Mouse (Mus musculus) liver, adult 2 months (tissue): ENCODE results near the gene Skap2. TPM values are rescaled to one million over a fixed set of nuclear protein-coding genes. Genes with fewer than 3 reads are reported as not detected.

Experiments used
- DNase-seq: peaks from one replicate; pipeline ENCODE4 v3.0.0-alpha.2; 2011; ENCODE audit warnings: low read depth, low spot score; ENCODE audit errors: extremely low read depth
- H3K27ac ChIP-seq: fragments of 200-500 bp; replicated peaks from 2 replicates; pipeline ENCODE4 v1.5.1; 2012; ENCODE audit warnings: low read depth, mild to moderate bottlenecking, control low read depth, inconsistent platforms, low read length; ENCODE audit not compliant: insufficient read depth
- H3K27me3 ChIP-seq: fragments of 200-500 bp; 2 replicates; pipeline ENCODE4 v1.6.1; 2012; ENCODE audit warnings: mild to moderate bottlenecking, moderate library complexity, low read length, inconsistent platforms; ENCODE audit not compliant: control insufficient read depth, insufficient read depth
- H3K36me3 ChIP-seq: fragments of 200-500 bp; 2 replicates; pipeline ENCODE4 v1.6.1; 2012; ENCODE audit warnings: low read length, inconsistent platforms; ENCODE audit not compliant: control insufficient read depth, insufficient read depth
- H3K4me1 ChIP-seq: fragments of 200-500 bp; 2 replicates; pipeline ENCODE4 v1.6.1; 2011; ENCODE audit warnings: low read length; ENCODE audit not compliant: control insufficient read depth, insufficient read depth
- H3K4me3 ChIP-seq: fragments of 200-500 bp; 2 replicates; pipeline ENCODE4 v1.5.1; 2011; ENCODE audit warnings: low read depth, mild to moderate bottlenecking, control low read depth, low read length, moderate library complexity; ENCODE audit not compliant: insufficient read depth
- H3K79me2 ChIP-seq: fragments of 200-500 bp; 2 replicates; pipeline ENCODE4 v1.6.1; 2012; ENCODE audit warnings: inconsistent platforms, mild to moderate bottlenecking, low read length, moderate library complexity; ENCODE audit not compliant: control insufficient read depth, insufficient read depth
- H3K9ac ChIP-seq: fragments of 200-500 bp; 2 replicates; pipeline ENCODE4 v1.6.1; 2012; ENCODE audit warnings: low read depth, mild to moderate bottlenecking, control low read depth, inconsistent platforms, low read length
- CTCF ChIP-seq: fragments of 200-500 bp; IDR thresholded peaks from 2 replicates; pipeline ENCODE4 v1.5.1; 2011; ENCODE audit warnings: low read depth, low read length, control low read depth
- POLR2A ChIP-seq: fragments of 200-500 bp; IDR thresholded peaks from 2 replicates; pipeline ENCODE4 v1.6.1; 2011; ENCODE audit warnings: low read length, control low read depth; ENCODE audit not compliant: insufficient read depth; ENCODE audit errors: extremely low read depth
- WGBS: fragments of 180-500 bp; shearing (Covaris S2); methylation state at CpG from one replicate; pipeline ENCODE4 v1.1.7; 2018; 5-methylcytosine and 5-hydroxymethylcytosine counted together
- polyA plus RNA-seq: library from polyadenylated mRNA; depleted of rRNA; stranded (reverse); fragments of >200 nt; gene quantifications from 2 replicates; pipeline ENCODE4 v1.2.3, GENCODE M21; 2012; rRNA removed
- total RNA-seq: library from RNA; depleted of rRNA; stranded (reverse); fragments of >200 nt; gene quantifications from 2 replicates; pipeline ENCODE4 v1.2.3, GENCODE M21; 2014; rRNA removed

Gene Skap2
- total and polyA plus RNA-seq, 2 experiments, result 4.0 to 15.6 TPM

DNA sequence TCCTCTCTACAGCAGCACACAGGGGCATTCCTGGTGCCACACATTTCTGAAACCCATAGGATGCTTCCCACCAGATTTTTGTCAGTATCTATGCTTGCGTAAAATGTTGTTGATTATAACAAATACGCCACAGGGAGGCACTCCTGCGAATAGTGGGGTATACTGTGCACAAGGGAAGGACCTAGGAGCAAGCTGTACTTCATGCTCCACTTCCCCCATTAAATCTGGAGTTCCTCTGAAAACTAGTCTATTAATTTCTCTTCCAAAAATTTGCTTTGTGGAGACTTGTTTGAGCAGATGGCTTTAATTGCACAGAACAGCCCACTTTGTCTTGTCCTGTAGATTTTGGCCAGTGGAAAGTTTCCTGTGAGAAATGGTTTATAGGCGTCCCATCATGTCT, 201.4 kb downstream of the Skap2 start:
- Histone ChIP-seq H3K79me2 (no peaks in the 10 kb centered on the region), H3K27me3 (no peaks in the 10 kb centered on the region), H3K4me1 (no peaks in the 10 kb centered on the region), H3K27ac (no peak overlapping the region), H3K36me3 (no peaks in the 10 kb centered on the region), H3K4me3 (no peak overlapping the region), H3K9ac (no peak overlapping the region)
- 91% methylated on average over 4 of the region's 4 CpGs for WGBS
- no peak for DNase-seq
- no peak for TF ChIP-seq POLR2A
- no peak for TF ChIP-seq CTCF

DNA sequence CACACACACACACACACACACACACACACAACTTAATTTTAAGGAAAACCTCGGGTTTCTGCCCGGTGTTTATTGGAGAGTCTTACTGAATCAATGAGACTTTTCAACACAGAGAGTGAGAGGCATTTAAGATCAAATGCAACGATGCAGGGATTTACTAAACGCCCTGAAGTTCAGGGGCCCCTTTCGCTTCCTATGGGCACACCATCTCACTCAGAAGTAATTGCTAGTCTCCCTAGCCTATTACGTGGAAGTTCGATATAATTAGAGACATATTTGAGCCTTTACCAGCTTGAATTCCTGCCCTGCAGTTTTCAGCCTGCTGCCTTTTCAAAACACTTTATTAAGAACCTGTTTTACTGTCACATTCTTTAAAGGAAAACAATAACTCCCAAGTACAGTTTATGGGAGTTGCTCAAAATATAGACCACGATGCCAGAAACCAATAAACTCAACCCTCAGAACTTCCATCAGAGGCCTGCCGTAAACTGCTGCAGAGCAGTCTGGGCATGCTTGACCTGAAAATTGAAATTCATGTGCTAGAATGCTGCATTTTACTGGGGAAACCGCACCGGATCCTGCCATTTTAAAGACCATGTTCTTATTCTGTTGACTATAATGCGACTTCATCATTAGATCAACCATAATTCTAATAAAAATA, 203.1 kb downstream of the Skap2 start:
- TF ChIP-seq CTCF, result no peak
- no peak for TF ChIP-seq POLR2A
- H3K27me3 ChIP-seq, result no peaks in the 10 kb centered on the region
- H3K79me2 ChIP-seq, result no peaks in the 10 kb centered on the region
- 91% methylated on average over 12 of the region's 12 CpGs for WGBS
- H3K27ac ChIP-seq, result no peak overlapping the region
- no peaks in the 10 kb centered on the region for H3K4me1 ChIP-seq
- no peak overlapping the region for H3K9ac ChIP-seq
- no peaks in the 10 kb centered on the region for H3K36me3 ChIP-seq
- H3K4me3 ChIP-seq, result no peak overlapping the region
- no peak for DNase-seq

DNA sequence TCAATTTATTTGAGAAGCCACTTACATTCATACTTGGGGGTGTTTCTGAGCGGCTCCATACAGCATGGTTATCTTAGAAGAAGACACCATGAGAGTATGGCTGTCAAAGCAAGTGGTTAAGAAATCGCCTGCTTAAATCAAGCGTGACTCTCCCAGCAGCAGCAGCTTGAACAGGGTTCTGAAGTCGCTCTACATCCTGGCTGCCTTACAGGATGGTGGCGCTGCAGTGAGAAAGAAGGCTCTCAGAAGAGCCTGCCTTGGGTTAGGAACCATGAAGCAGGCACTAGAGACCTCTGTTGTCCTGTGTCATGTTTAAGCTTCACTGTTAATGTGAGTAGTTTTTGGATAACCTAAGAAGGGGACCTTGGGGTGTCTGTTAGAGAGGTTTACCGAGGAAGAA, 204.3 kb downstream of the Skap2 start:
- H3K4me1 ChIP-seq, result no peaks in the 10 kb centered on the region
- TF ChIP-seq CTCF, result no peak
- TF ChIP-seq POLR2A, result no peak
- no peaks in the 10 kb centered on the region for H3K36me3 ChIP-seq
- H3K79me2 ChIP-seq, result no peaks in the 10 kb centered on the region
- no peak overlapping the region for H3K9ac ChIP-seq
- no peaks in the 10 kb centered on the region for H3K27me3 ChIP-seq
- H3K27ac ChIP-seq, result no peak overlapping the region
- no peak overlapping the region for H3K4me3 ChIP-seq
- 77% methylated on average over 6 of the region's 6 CpGs for WGBS
- no peak for DNase-seq

Other genes starting within 250 kb of the Skap2 start
- 0.13 TPM in 1 of 2 replicates, not detected in the other for gene Hoxa1, start 145.8 kb upstream of the Skap2 start, total RNA-seq
- 0.10 and 0.18 TPM in 2 replicates for gene Hoxa1, start 145.8 kb upstream of the Skap2 start, polyA plus RNA-seq
- 0.09 and 0.40 TPM in 2 replicates for gene Hoxa2, start 152.3 kb upstream of the Skap2 start, total RNA-seq
- 0.27 and 0.34 TPM in 2 replicates for gene Hoxa2, start 152.3 kb upstream of the Skap2 start, polyA plus RNA-seq
- 0.09 TPM in 1 of 2 replicates, not detected in the other for gene 5730596B20Rik, start 164.9 kb upstream of the Skap2 start, total RNA-seq
- 0.02 TPM in 2 replicates for gene 5730596B20Rik, start 164.9 kb upstream of the Skap2 start, polyA plus RNA-seq
- gene Hoxa4, start 179.2 kb upstream of the Skap2 start, total RNA-seq, result 0.28 TPM in 1 of 2 replicates, not detected in the other
- 0.23 and 0.39 TPM in 2 replicates for gene Hoxa4, start 179.2 kb upstream of the Skap2 start, polyA plus RNA-seq
- 0.28 and 0.40 TPM in 2 replicates for gene Hoxa5, start 192.0 kb upstream of the Skap2 start, total RNA-seq
- gene Hoxa5, start 192.0 kb upstream of the Skap2 start, polyA plus RNA-seq, result 0.10 and 0.16 TPM in 2 replicates
- gene Hoxa6, start 196.2 kb upstream of the Skap2 start, total RNA-seq, result not detected in 2 replicates
- gene Hoxa6, start 196.2 kb upstream of the Skap2 start, polyA plus RNA-seq, result not detected in 2 replicates
- gene Hoxa3, start 200.8 kb upstream of the Skap2 start, total RNA-seq, result 0.09 and 0.20 TPM in 2 replicates
- gene Hoxa3, start 200.8 kb upstream of the Skap2 start, polyA plus RNA-seq, result 0.20 and 0.42 TPM in 2 replicates
- not detected in 2 replicates for gene Gm28308, start 200.8 kb upstream of the Skap2 start, total RNA-seq
- not detected in 2 replicates for gene Gm28308, start 200.8 kb upstream of the Skap2 start, polyA plus RNA-seq
- gene Hoxa7, start 209.3 kb upstream of the Skap2 start, total RNA-seq, result 0.13 TPM in 1 of 2 replicates, not detected in the other
- 0.04 TPM in 1 of 2 replicates, not detected in the other for gene Hoxa7, start 209.3 kb upstream of the Skap2 start, polyA plus RNA-seq
- gene Hoxa9, start 218.5 kb upstream of the Skap2 start, total RNA-seq, result not detected in 2 replicates
- 0.06 and 0.10 TPM in 2 replicates for gene Hoxa9, start 218.5 kb upstream of the Skap2 start, polyA plus RNA-seq
- not detected in 2 replicates for gene Hoxa10, start 228.3 kb upstream of the Skap2 start, total RNA-seq
- not detected in 2 replicates for gene Hoxa10, start 228.3 kb upstream of the Skap2 start, polyA plus RNA-seq
- not detected in 2 replicates for gene Hoxa11, start 233.3 kb upstream of the Skap2 start, total RNA-seq
- gene Hoxa11, start 233.3 kb upstream of the Skap2 start, polyA plus RNA-seq, result not detected in 2 replicates
- gene Hoxa13, start 248.3 kb upstream of the Skap2 start, total RNA-seq, result not detected in 2 replicates
- not detected in 2 replicates for gene Hoxa13, start 248.3 kb upstream of the Skap2 start, polyA plus RNA-seq